Mouse (Mus musculus) erythroblast, embryonic 14.5 days (primary cell): ENCODE results near the gene Epb41l2.

ENCODE experiments used
- GATA1 ChIP-seq: IDR thresholded peaks from 2 replicates; pipeline ENCODE4 v1.6.1; 2012; ENCODE audit warnings: low read length, inconsistent platforms, mixed read lengths
- TAL1 ChIP-seq: IDR thresholded peaks from 3 replicates; pipeline ENCODE4 v1.6.1; 2012; ENCODE audit warnings: low read length, inconsistent platforms, mixed read lengths

DNA sequence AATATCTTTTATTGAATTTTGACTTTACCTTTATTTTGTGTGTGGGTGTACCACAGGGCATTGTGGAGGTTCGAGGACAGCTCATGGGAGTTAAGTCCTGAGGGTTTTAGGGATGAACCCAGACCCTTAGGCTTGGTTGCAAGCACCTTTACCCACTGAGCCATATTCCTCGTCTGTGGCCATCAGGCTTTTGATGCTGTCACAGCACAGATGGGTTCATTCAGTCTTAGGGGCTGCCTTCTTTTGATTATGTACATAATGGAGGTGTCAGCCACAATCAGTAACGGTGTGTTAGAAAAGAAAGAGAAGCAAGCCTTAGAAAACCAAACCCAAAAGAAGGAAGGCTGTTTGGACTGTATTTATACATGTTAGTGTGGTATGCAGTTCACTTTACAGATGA, 9.3 kb downstream of the Epb41l2 start:
- TF ChIP-seq GATA1 (no peak), TAL1 (no peak)
